Mouse (Mus musculus) limb, embryonic 12.5 days (tissue): ENCODE results near the gene Unc13a. TPM values are rescaled to one million over a fixed set of nuclear protein-coding genes. Genes with fewer than 3 reads are reported as not detected.
A peak's percentile ranks its signal among the peaks of the same experiment; 100 is the strongest.

Experiments
- ATAC-seq: fragments of 200-750 bp; cut with Nextera tagmentation; 2 replicates; pipeline ENCODE4 v1.8.0; 2017; ENCODE audit warnings: low read depth, moderate TSS enrichment; ENCODE audit not compliant: insufficient number of reproducible peaks, insufficient read depth, low FRiP score, low TSS enrichment
- H3K27ac ChIP-seq: fragments of 300-500 bp; sonication (generic); 2 replicates; pipeline ENCODE4 v1.5.1; 2016; ENCODE audit warnings: mild to moderate bottlenecking, moderate library complexity
- H3K27me3 ChIP-seq: fragments of 300-500 bp; sonication (generic); 2 replicates; pipeline ENCODE4 v1.6.1; 2016; ENCODE audit warnings: mild to moderate bottlenecking, moderate library complexity
- H3K36me3 ChIP-seq: fragments of 300-500 bp; sonication (generic); 2 replicates; pipeline ENCODE4 v1.6.1; 2016; ENCODE audit warnings: mild to moderate bottlenecking, moderate library complexity
- H3K4me1 ChIP-seq: fragments of 300-500 bp; sonication (generic); replicated peaks from 2 replicates; pipeline ENCODE4 v1.6.1; 2016
- H3K4me2 ChIP-seq: fragments of 300-500 bp; sonication (generic); 2 replicates; pipeline ENCODE4 v1.6.1; 2016; ENCODE audit warnings: mild to moderate bottlenecking, moderate library complexity
- H3K4me3 ChIP-seq: fragments of 300-500 bp; sonication (generic); replicated peaks from 2 replicates; pipeline ENCODE4 v1.5.1; 2016; ENCODE audit warnings: mild to moderate bottlenecking
- H3K9ac ChIP-seq: fragments of 300-500 bp; sonication (generic); replicated peaks from 2 replicates; pipeline ENCODE4 v1.6.1; 2016; ENCODE audit warnings: mild to moderate bottlenecking, moderate library complexity
- H3K9me3 ChIP-seq: fragments of 300-500 bp; sonication (generic); 2 replicates; pipeline ENCODE4 v1.6.1; 2016; ENCODE audit warnings: mild to moderate bottlenecking, moderate library complexity
- WGBS: fragments of 180-500 bp; shearing (Covaris S2); methylation state at CpG from one replicate; pipeline ENCODE4 v1.1.7; 2016; 5-methylcytosine and 5-hydroxymethylcytosine counted together
- polyA plus RNA-seq: library from polyadenylated mRNA; unstranded; fragments of >200 nt; fragmentation: Nextera tagmentation; extraction: Ambion mirVana; gene quantifications from 2 replicates; pipeline ENCODE4 v1.2.1, GENCODE M21; 2016

Unc13a gene
- polyA plus RNA-seq, 1 experiment from 2014 or later, result 0.60 TPM

GRCm38 (mm10) chr8:71619786-71620185 is 51.8 kb downstream of the Unc13a start:
- Histone ChIP-seq H3K4me1 (no peaks in the 10 kb centered on the region), H3K4me3 (no peak overlapping the region), H3K27ac (no peak overlapping the region), H3K27me3 (no peaks in the 10 kb centered on the region), H3K9me3 (peaks cover 26% of the 10 kb centered on the region), H3K36me3 (peaks cover 98% of the 10 kb centered on the region), H3K9ac (no peak overlapping the region), H3K4me2 (no peak overlapping the region)
- no peak for ATAC-seq
- WGBS, result 96% methylated on average over 2 of the region's 2 CpGs

GRCm38 (mm10) chr8:71613418-71613817 is 58.1 kb downstream of the Unc13a start:
- Histone ChIP-seq H3K4me3 (no peak overlapping the region), H3K4me1 (peaks cover 11% of the 10 kb centered on the region), H3K9ac (no peak overlapping the region), H3K27me3 (no peaks in the 10 kb centered on the region), H3K27ac (0 out of 2 replicates have a peak overlapping the region, but pooled peaks have one; percentile 17), H3K36me3 (peaks cover 59% of the 10 kb centered on the region), H3K4me2 (no peak overlapping the region), H3K9me3 (no peaks in the 10 kb centered on the region)
- WGBS, result 47% methylated on average over 4 of the region's 4 CpGs
- ATAC-seq, result no peak

- H3K27me3 ChIP-seq, result no peaks in the 10 kb centered on the region
- peaks cover 46% of the 10 kb centered on the region for H3K36me3 ChIP-seq
- H3K27ac ChIP-seq, result no peak overlapping the region
- ATAC-seq, result no peak
- peak overlapping the region; percentile 97 for H3K4me3 ChIP-seq
- WGBS, result 62% methylated on average over 5 of the region's 5 CpGs
- peaks cover 11% of the 10 kb centered on the region for H3K4me1 ChIP-seq
- peak overlapping the region; percentile 89 for H3K9ac ChIP-seq
- peak overlapping the region; percentile 83 for H3K4me2 ChIP-seq
- H3K9me3 ChIP-seq, result no peaks in the 10 kb centered on the region
Observed at GRCm38 (mm10) chr8:71612141-71612540, 59.4 kb downstream of the Unc13a start.

- Histone ChIP-seq H3K4me2 (peak within 1 kb of the TSS; percentile 83), H3K36me3 (peaks cover 36% of the 10 kb centered on the region), H3K27ac (peak within 1 kb of the TSS; percentile 88), H3K4me3 (peak within 1 kb of the TSS; percentile 97), H3K9ac (peak within 1 kb of the TSS; percentile 89), H3K27me3 (no peaks in the 10 kb centered on the region), H3K4me1 (peaks cover 11% of the 10 kb centered on the region), H3K9me3 (no peaks in the 10 kb centered on the region)
- ATAC-seq, result peak; percentile 99
- WGBS, result under 1% methylated on average over 82 of the region's 82 CpGs
Observed at GRCm38 (mm10) chr8:71610822-71611651, 60.5 kb downstream of the Unc13a start, which contains the start of gene Colgalt1. Colgalt1 (plus strand) TSS chr8:71610998.

GRCm38 (mm10) chr8:71604021-71604420 is 67.5 kb downstream of the Unc13a start:
- 0 out of 2 replicates have a peak, but pooled peaks cover 5% of the 10 kb centered on the region for H3K36me3 ChIP-seq
- H3K4me1 ChIP-seq, result peaks cover 17% of the 10 kb centered on the region
- peaks cover 51% of the 10 kb centered on the region for H3K27me3 ChIP-seq
- WGBS, result 48% methylated on average over 7 of the region's 7 CpGs
- H3K27ac ChIP-seq, result no peak overlapping the region
- H3K4me2 ChIP-seq, result no peak overlapping the region
- H3K9me3 ChIP-seq, result no peaks in the 10 kb centered on the region
- H3K9ac ChIP-seq, result no peak overlapping the region
- H3K4me3 ChIP-seq, result no peak overlapping the region
- ATAC-seq, result no peak

- H3K36me3 ChIP-seq, result 0 out of 2 replicates have a peak, but pooled peaks cover 7% of the 10 kb centered on the region
- peak overlapping the region; percentile 45 for H3K4me3 ChIP-seq
- H3K27me3 ChIP-seq, result peaks cover 51% of the 10 kb centered on the region
- peak overlapping the region; percentile 56 for H3K9ac ChIP-seq
- H3K4me1 ChIP-seq, result peaks cover 17% of the 10 kb centered on the region
- H3K27ac ChIP-seq, result no peak overlapping the region
- peak; percentile 79 for ATAC-seq
- under 1% methylated on average over 32 of the region's 32 CpGs for WGBS
- no peaks in the 10 kb centered on the region for H3K9me3 ChIP-seq
- peak overlapping the region; percentile 78 for H3K4me2 ChIP-seq
Observed at GRCm38 (mm10) chr8:71602666-71603334, 68.8 kb downstream of the Unc13a start.

- peak; percentile 27 for ATAC-seq
- no peak overlapping the region for H3K27ac ChIP-seq
- H3K9me3 ChIP-seq, result no peaks in the 10 kb centered on the region
- H3K4me1 ChIP-seq, result peaks cover 17% of the 10 kb centered on the region
- WGBS, result 2% methylated on average over 65 of the region's 65 CpGs
- H3K27me3 ChIP-seq, result peaks cover 51% of the 10 kb centered on the region
- peak overlapping the region; percentile 45 for H3K4me3 ChIP-seq
- 0 out of 2 replicates have a peak, but pooled peaks cover 7% of the 10 kb centered on the region for H3K36me3 ChIP-seq
- peak overlapping the region; percentile 56 for H3K9ac ChIP-seq
- H3K4me2 ChIP-seq, result peak overlapping the region; percentile 78
Observed at GRCm38 (mm10) chr8:71601939-71602665, 69.5 kb downstream of the Unc13a start.

- no peak overlapping the region for H3K27ac ChIP-seq
- no peak for ATAC-seq
- H3K36me3 ChIP-seq, result peaks cover 14% of the 10 kb centered on the region
- no peak overlapping the region for H3K4me3 ChIP-seq
- no peak overlapping the region for H3K4me2 ChIP-seq
- peaks cover 44% of the 10 kb centered on the region for H3K27me3 ChIP-seq
- WGBS, result 89% methylated on average over 5 of the region's 5 CpGs
- peaks cover 27% of the 10 kb centered on the region for H3K4me1 ChIP-seq
- no peaks in the 10 kb centered on the region for H3K9me3 ChIP-seq
- 0 out of 2 replicates have a peak overlapping the region, but pooled peaks have one; percentile 8 for H3K9ac ChIP-seq
Observed at GRCm38 (mm10) chr8:71598841-71599240, 72.7 kb downstream of the Unc13a start.

- H3K36me3 ChIP-seq, result peaks cover 14% of the 10 kb centered on the region
- H3K27ac ChIP-seq, result no peak overlapping the region
- H3K4me2 ChIP-seq, result no peak overlapping the region
- H3K27me3 ChIP-seq, result peaks cover 40% of the 10 kb centered on the region
- no peak overlapping the region for H3K9ac ChIP-seq
- no peaks in the 10 kb centered on the region for H3K9me3 ChIP-seq
- ATAC-seq, result no peak
- H3K4me3 ChIP-seq, result no peak overlapping the region
- peaks cover 28% of the 10 kb centered on the region for H3K4me1 ChIP-seq
Observed at GRCm38 (mm10) chr8:71598375-71598774, 73.2 kb downstream of the Unc13a start.

GRCm38 (mm10) chr8:71597451-71597850 is 74.1 kb downstream of the Unc13a start, which contains the start of gene Fam129c:
Fam129c (plus strand) TSS chr8:71597648.
- no peak within 1 kb of the TSS for H3K4me3 ChIP-seq
- no peak within 1 kb of the TSS for H3K27ac ChIP-seq
- H3K27me3 ChIP-seq, result peaks cover 30% of the 10 kb centered on the region
- H3K9ac ChIP-seq, result no peak within 1 kb of the TSS
- H3K4me2 ChIP-seq, result no peak within 1 kb of the TSS
- H3K9me3 ChIP-seq, result no peaks in the 10 kb centered on the region
- 81% methylated on average over 3 of the region's 3 CpGs for WGBS
- ATAC-seq, result no peak
- peaks cover 27% of the 10 kb centered on the region for H3K4me1 ChIP-seq
- peaks cover 14% of the 10 kb centered on the region for H3K36me3 ChIP-seq

GRCm38 (mm10) chr8:71596798-71597197 is 74.8 kb downstream of the Unc13a start:
- WGBS, result 82% methylated on average over 4 of the region's 4 CpGs
- ATAC-seq, result no peak

More at GRCm38 (mm10) chr8:71596798-71597197, 74.8 kb downstream of the Unc13a start:
- Histone ChIP-seq H3K27me3 (peaks cover 24% of the 10 kb centered on the region), H3K36me3 (peaks cover 14% of the 10 kb centered on the region), H3K4me2 (no peak overlapping the region), H3K4me1 (peaks cover 22% of the 10 kb centered on the region), H3K9ac (no peak overlapping the region), H3K9me3 (no peaks in the 10 kb centered on the region), H3K4me3 (no peak overlapping the region), H3K27ac (no peak overlapping the region)
